Mouse (Mus musculus): ENCODE data around the gene Odf2.
"Not testable (repeated sequence)": the region's sequence is repeated elsewhere in the genome, so short reads cannot be mapped to it uniquely, and the experiment has no call there.

Odf2 gene

DNA sequence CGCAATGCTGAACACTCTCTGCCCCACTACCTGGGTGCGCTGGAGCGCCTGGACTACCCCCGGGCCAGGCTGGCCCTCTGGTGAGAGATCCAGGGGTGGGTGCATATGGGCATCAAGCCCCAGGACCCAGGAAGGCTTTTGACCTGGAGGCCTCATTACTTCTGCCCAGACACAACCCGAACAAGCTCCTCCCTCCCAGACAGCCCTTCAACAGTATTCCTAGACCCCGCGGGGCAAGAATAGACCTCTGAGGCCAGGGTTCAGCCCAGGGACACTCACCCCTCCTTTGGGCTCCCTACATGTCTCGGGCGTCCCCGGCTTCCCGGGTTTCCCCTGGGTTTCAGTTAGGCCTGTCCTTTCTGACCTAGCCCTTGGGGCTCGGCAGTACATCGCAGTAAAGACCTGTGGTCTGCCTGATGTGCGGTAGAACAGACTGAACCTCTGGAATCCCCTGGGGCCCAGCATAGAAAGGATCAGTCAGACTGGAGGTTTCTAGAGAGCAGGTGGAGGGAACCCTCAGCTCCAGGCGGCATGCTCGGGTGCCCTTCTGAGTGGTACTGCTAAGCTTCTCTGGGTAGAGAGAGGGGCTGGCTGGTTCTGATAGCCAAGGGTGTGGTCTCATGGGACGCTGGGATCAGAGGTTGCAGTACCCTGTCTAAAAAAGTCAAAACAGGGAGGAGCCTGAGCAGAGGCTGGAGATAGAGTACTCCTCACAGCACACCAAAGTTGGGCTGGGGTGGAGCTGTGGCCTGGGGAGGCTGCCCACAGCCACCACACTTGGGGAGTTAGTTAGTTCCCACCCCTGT, 19.2 kb upstream of the Odf2 start:
- peak; percentile 59 for DNase-seq

DNA sequence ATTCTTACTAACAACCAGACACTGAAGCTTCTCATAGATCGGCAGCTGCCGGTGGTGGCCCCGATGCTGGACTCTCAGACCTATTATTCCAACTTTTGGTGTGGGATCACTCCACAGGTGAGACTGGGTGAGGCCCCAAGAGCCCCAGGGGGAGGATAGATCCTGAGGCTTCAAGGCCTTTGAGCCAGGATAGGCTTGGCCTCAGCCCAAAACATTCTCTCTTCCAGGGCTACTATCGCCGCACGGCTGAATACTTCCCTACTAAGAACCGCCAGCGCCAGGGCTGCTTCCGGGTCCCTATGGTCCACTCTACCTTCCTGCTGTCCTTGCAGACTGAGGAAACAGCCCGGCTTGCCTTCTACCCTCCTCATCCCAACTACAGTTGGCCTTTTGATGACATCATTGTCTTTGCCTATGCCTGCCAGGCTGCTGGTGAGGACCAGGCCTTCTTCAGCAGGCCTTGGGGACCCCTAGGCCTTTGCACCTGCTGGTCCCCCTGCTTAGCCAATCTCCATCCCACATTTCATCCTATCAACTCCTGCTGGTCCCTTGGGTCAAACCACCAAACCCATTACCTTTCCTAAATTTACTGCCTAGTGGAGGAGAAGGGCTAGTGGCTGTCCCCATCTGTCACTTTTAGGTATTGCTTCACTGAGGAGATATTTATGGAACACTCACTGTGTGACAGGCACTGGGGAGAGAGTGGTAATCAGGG, 16.3 kb upstream of the Odf2 start:
- DNase-seq = no peak

- DNase-seq = no peak
Measured at GRCm38 (mm10) chr2:29873801-29874200, 15.2 kb upstream of the Odf2 start.

- DNase-seq = no peak
Measured at GRCm38 (mm10) chr2:29878061-29878460, 11.0 kb upstream of the Odf2 start.

- DNase-seq = no peak
Measured at GRCm38 (mm10) chr2:29879191-29879590, 9.8 kb upstream of the Odf2 start.

GRCm38 (mm10) chr2:29879964-29880830, 8.8 kb upstream of the Odf2 start:
- no peak for DNase-seq

DNA sequence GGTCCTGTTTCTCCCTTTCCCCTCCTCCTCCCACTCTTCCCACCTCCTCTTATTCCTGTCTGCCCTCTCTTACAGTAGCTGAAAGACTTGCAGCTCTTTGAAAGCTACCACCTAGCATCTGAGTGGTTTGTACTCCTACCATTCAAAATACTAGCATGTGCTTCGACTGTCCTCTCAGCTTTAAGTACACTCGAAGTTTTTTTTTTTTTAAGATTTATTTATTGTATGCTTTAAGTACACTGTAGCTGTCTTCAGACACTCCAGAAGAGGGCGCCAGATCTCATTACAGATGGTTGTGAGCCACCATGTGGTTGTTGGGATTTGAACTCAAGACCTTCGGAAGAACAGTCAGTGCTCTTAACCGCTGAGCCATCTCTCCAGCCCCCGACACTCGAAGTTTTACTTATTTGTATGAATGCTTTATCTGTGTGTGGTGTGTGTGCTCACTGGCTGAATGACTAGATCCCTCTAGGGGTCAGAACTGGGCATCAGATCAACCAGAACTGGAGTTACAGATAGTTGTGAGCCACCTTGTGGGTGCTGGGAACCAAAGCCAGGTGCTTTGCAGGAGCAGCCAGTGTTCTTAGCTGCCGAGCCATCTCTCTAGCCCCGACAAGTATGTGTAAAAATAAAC, 2.2 kb upstream of the Odf2 start:
- not testable (repeated sequence) for DNase-seq

DNA sequence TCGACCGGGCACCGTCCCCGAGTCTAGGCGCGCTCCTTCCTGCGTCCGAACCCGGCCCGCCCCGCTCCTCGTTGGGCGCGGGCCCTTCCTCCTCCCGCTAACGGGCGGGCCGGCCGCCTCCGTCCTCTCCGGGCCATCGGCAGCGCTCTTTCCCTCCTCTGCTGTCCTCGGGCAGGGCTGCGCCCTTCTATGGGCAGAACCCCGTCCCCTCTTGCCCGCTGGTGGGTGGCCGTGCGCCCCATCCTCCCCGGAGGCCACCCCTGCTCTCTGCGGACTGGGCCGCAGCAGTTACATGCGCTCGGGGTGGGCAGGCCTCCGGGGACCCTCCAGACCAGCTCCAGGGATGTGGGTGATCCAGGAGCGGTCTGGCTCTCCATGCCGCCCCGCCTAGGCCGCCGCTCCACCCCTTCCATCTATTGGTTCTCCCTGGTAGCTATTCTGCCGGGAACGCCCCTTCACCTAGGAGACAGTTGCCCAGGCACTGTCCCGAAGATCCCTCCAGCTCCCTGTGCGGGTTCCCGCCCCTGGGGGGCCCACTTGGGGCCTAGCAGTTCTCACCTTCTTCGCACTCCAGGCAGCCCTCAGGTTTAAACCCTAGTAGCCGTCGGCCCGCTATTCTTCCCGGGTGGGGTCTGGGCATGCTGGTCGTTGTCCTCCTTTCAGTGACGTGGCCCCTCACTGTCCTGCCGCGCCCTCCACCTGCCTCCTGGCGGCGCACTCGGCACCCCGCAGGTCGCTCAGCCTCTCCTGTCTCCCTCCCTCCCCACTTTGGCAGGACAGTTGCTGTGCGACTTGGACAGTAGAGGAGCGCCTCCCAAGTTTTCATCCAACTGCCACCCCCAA, 1.2 kb downstream of the Odf2 start:
- DNase-seq = peak; percentile 91

GRCm38 (mm10) chr2:29891773-29892172, 2.8 kb downstream of the Odf2 start:
- no peak for DNase-seq

GRCm38 (mm10) chr2:29896071-29896470, 7.0 kb downstream of the Odf2 start:
- no peak for DNase-seq

GRCm38 (mm10) chr2:29897366-29897765, 8.3 kb downstream of the Odf2 start:
- DNase-seq = no peak

GRCm38 (mm10) chr2:29898081-29898480, 9.1 kb downstream of the Odf2 start:
- no peak for DNase-seq

DNA sequence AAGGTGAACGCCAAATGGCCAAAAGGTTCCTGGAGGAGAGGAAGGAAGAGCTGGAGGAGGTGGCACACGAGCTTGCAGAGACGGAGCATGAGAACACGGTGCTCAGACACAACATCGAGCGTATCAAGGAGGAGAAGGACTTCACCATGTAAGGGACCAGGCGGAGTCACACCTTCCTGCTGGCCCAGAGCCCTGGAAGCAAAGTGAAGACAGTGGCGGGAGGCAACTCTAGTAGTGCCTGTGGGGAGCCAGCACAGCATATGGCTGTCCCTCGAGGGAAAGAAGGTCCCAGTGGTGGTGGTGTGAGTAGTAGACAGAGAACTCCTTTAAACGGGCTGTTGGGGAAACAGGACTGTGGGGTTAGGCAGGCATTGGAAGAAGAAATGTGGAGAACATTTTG, 13.2 kb downstream of the Odf2 start:
- DNase-seq = no peak

DNA sequence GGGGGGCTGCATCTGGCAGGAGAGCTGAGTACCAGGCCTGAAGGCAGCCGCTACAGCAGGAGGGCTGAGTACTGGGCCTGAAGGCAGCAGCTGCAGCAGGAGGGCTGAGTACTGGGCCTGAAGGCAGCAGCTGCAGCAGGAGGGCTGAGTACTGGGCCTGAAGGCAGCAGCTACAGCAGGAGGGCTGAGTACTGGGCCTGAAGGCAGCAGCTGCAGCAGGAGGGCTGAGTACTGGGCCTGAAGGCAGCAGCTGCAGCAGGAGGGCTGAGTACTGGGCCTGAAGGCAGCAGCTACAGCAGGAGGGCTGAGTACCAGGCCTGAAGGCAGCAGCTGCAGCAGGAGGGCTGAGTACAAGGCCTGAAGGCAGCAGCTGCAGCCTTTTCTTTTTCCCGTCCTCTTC, 19.1 kb downstream of the Odf2 start:
- DNase-seq = not testable (repeated sequence)

DNA sequence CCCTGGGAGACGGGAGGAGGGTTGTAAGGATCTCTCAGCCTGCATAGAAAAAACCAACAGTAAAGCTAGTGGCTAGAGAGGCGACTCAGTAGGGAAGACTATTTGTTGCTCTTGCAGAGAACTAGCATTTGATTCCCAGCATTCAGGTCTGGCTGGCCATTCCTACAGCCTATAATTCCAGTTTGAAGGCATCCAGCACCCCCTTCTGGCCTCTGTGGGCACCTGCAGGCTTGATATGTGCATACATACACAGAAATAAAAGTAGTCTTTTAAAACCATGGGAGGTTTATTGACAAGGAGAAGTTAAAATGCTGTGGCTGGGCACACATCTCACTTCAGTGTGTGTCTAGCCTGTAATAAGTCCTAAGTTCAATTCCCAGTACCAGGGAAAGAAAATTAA, 21.0 kb downstream of the Odf2 start:
- DNase-seq = peak; percentile 34

GRCm38 (mm10) chr2:29917621-29918020, 28.6 kb downstream of the Odf2 start:
- DNase-seq = no peak

DNA sequence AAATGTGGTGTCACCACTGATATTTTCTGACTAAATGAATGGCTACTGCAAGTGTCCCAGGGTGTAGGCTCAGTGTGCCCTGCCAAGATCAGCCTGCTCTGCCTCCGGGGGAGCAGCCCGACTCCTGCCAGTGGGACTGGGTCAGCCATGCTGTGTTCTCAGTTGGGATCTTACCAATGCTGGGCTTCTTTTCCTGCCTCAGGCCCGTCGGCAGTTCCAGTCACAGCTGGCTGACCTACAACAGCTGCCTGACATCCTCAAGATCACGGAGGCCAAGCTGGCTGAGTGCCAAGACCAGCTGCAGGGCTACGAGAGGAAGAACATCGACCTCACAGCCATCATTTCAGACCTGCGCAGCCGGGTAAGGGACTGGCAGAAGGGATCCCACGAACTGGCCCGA, 33.0 kb downstream of the Odf2 start:
- DNase-seq = peak; percentile 18

DNA sequence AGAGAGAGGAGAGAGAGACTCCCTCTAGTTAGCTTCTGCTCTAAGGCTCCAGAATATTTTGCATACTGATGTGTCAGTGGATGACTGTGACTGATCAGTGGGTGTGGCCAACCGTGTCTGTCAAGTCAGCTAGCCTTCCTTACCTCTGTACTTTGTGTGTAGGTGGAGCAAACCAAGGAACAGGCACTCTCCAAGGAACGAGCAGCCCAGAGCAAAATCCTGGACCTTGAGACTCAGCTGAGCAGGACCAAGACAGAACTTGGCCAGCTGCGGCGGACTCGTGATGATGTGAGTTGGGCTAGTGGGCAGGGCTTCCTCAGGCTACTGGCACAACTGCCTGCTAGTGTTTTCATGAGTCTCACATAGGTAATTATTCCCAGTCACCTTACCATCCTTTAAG, 37.5 kb downstream of the Odf2 start:
- DNase-seq = no peak

GRCm38 (mm10) chr2:29930506-29930905, 41.5 kb downstream of the Odf2 start:
- DNase-seq = no peak

DNA sequence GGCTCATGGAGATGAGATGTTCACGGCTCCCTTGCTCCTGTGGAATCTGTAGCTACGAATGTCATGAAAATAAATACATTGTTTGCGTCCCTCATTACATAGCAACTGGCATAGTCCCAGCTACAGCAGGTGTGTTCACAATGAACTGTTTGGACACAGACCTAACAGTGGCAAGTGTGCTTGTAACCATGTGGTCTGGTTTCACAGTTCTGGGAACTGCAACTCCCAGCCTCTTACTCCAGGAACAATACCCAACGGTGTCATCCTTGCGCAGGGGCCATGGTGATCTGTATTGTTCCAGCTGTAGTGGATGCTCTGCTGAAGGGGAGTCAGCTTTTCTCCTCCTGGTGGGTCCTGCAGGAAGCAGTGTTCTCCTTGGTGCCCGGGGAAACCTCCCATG, 42.2 kb downstream of the Odf2 start:
- no peak for DNase-seq

GRCm38 (mm10) chr2:29934906-29935599, 46.0 kb downstream of the Odf2 start, which contains the start of gene Gle1:
Gle1 (plus strand) TSS chr2:29935426.
- DNase-seq = peak; percentile 96

All from embryo, embryonic 11 days (tissue).